Mouse (Mus musculus): ENCODE measurements at regions not wholly inside any gene's neighbourhood (a gene's known extent, or its start where the extent isn't known, plus 50 kb on each side); places are given as distances from the start of the nearest gene placed in this dataset.

DNA sequence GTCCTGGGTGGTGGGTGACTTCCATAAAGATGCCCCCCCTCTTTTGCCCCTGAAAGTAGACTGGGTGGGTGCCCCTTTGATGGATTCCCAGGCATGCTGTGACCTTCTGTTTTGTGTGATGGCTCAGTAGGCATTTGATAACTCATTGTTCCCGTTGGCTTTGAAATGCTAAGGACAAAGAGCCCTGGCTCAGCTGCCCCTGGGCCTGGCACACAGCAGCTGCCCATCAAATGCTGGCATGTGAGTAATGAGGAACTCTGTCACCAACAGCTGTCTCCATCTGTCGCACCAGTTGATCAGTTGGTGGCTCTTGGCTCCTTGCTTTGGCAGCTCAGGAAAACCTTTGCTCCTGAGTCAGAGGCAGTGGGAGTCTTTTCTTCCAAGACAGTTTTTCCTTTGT, 264.8 kb upstream of the Cxcr4 start:
- TF ChIP-seq CTCF (IDR thresholded peaks at IDR 0.05; ENCODE audit: extremely low read depth, insufficient read depth, low read length) (no peak), POLR2A (IDR thresholded peaks at IDR 0.05; ENCODE audit: extremely low read depth, insufficient read depth, low read length) (no peak)
